Mouse (Mus musculus): ENCODE results near the gene Vmn2r21.
"Not testable (repeated sequence)": the region's sequence is repeated elsewhere in the genome, so short reads cannot be mapped to it uniquely, and the experiment has no call there.

Vmn2r21 gene

DNA sequence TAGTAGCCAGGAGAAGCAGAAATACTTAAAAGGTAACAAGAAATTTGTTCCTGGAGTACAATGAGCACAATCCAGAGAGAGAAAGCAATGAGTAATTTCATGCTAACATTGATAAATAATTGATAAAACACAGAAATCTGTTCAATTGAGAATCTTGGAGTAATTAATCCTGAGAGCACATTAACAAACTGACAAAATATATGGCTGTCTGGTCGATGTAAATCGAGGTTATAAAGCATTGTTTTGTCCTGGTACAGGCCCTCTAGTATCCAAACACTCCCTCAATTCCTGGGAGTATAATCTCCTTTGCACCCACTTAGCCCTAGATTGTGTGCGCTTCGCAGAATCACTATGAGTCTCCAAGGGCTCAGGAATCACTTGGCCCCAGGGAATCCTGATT lies at the start of gene Vmn2r21:
Vmn2r21 (minus strand) TSS at position 101 of the 400 bp plus-strand sequence.
- in situ Hi-C loops (cut with MboI; ENCODE audit: unreplicated experiment in 2 of 2): not testable (repeated sequence)

DNA sequence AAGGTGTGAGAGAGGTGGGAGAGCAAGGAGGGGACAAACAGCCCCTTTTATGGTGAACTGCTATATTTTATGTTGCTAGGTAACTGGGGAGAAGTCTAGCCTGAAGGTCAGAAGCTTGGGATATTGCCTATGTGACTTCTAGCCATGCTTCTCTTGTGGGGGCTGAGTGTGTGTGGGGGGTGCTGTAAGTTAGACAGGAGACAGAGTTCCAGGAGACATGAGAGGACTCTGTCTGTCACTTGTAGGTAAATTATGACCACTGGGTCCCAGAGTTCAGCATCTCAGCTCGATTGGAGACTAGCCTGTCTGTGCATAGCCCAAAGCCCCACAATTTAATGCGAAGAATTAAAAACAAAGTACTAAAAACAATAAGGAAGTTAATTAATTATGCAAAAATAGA lies 41.5 kb upstream of the Vmn2r21 start:
- in situ Hi-C loops (cut with MboI; ENCODE audit: unreplicated experiment in 2 of 2): not testable (repeated sequence)

DNA sequence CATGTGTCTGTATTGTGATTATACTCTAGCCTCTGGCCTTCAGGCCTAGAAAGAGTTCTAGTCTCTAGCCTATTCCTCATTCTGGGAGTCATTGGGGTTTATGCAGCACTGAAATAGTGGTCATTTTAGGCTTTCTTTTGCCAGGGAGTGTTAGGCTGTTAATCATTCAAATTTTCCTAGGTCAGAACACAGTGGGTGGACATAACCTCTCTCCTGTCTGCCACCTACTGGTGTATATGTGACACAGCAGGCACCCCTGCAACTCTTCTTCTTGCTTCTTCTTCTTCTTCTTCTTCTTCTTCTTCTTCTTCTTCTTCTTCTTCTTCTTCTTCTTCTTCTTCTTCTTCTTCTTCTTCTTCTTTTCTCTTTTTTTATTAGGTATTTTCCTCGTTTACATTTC lies 6.5 kb upstream of the Vmn2r21 start:
- in situ Hi-C loops (cut with MboI; ENCODE audit: unreplicated experiment in 2 of 2): not testable (repeated sequence)

DNA sequence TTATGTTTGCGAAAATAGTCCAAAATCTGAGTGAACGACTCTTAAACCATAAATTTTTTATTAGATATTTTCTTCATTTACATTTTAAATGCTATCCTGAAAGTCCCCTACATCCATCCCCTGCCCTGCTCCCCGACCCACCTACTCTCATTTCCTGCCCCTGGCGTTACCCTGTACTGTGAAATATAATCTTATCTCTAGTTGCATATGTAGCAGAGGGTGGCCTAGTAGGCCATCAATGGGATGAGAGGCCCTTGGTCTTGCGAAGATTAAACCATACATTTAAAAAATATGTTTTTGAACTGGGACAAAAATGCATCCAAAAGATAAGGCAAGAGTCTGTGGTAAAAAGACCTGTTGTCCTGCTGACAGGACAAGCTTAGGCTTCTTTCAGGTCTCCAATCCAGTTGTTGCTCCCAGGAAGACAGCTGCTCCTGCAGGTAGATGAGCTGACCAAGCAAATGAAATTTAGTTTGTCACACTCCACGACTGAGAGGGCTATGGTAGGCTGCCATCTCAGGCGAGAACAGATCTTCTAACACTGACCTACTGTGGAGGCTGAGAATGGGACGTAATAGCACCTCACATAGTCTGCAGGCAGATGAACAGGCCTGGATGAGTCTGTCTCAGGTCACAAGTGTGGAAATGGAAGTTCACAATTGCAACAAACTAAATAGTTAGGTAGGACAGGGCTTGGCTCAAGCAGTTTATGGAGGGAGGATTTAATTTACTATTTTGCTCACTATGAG lies 10.8 kb downstream of the Vmn2r21 start:
- in situ Hi-C loops (cut with MboI; ENCODE audit: unreplicated experiment in 2 of 2): not testable (repeated sequence)

DNA sequence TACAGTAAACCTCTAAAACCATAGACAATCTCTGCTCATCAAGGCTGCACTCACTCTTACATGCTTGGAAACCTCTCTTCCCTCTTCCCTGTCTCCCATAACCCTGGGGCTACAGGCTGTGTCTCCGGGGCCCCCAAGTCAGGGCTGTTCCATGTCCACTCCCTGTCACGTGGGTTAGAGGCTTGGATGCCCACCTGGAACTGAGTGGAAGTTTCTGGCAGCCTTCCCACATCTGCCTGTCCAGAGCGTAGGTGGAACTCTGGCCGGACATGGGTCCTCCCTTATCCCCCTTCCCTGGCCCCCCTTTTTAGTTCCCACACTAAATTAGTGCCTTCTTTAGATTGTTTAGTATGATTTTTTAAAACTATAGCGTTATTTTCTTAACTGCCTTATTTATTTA lies 60.2 kb downstream of the Vmn2r21 start:
- in situ Hi-C loops (cut with MboI; ENCODE audit: unreplicated experiment in 2 of 2): not testable (repeated sequence)

DNA sequence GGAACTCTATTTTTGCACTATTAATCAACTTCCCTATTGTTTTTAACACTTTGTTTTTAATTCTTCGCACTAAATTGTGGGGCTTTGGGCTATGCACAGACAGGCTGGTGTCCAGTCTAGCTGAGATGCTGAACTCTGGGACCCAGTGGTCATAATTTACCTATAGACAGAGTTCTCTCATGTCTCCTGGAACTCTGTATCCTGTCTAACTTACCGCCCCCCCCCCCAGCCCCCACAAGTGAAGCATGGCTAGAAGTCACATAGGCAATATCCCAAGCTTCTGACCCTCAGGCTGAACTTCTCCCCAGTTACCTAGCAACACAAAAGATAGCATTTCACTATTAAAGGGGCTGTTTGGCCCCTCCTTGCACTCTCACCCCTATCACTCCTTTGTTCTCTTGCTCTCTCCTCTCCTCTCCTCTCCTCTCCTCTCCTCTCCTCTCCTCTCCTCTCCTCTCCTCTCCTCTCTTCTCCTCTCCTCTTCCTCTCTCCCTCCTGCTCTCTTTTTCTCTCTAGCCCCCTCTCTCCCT lies 60.7 kb downstream of the Vmn2r21 start:
- in situ Hi-C loops (cut with MboI; ENCODE audit: unreplicated experiment in 2 of 2): not testable (repeated sequence)

DNA sequence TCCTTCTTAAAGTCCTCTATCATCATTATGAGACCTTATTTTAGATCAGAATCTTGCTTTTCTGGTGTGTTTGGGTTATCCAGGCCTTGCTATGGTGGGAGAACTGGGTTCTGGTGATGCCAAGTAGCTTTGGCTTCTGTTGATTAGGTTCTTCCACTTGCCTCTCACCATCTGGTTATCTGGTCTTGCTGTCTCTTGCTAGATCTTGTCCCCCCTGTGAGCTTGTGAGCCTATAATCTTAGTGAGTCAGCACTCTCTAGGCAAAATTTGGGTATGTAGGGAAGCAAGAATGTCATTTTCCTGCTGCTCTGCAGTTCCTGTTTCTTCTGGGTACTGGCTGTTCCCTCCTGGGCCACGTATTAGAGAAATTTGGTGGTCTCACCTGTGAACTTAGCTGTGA lies 64.6 kb downstream of the Vmn2r21 start:
- in situ Hi-C loops (cut with MboI; ENCODE audit: unreplicated experiment in 2 of 2): not testable (repeated sequence)
